ENCODE assay signal across 16 mouse cellular contexts in genomic region chr2:165600926-165601325, GRCm38 (mm10). TPM values are rescaled to one million over a fixed set of nuclear protein-coding genes. Genes with fewer than 3 reads are reported as not detected.
A peak's percentile ranks its signal among the peaks of the same experiment; 100 is the strongest.
DNase-seq lines count a peak whose midpoint lies in the region; ATAC-seq and TF ChIP-seq lines count a peak whose summit lies in the region.
"Had no signal": no experiment of that assay in that cellular context is flagged by ENCODE, and none has a peak within 500 bp of the region (broad histone marks: within the 10 kb centered on the region; RNA-seq: fewer than 3 reads in every experiment).

No protein-coding gene starts in this region.

- ATAC-seq in neural tube, embryonic 12.5 days (ENCODE audit: low FRiP score, low read depth): no peak
- ATAC-seq in limb, embryonic 14.5 days (ENCODE audit: low FRiP score, low read depth): 0 out of 2 replicates have a peak, but pooled peaks have one; percentile 14
- no peak for ATAC-seq in stomach, embryonic 16.5 days (ENCODE audit: insufficient read depth, low FRiP score)
- ATAC-seq: forebrain, embryonic 16.5 days had no signal

- WGBS in neural tube, embryonic 12.5 days: 50% methylated on average over 13 of the region's 13 CpGs
- 31% methylated on average over 13 of the region's 13 CpGs for WGBS in embryonic facial prominence, embryonic 10.5 days
- WGBS in limb, embryonic 14.5 days: 33% methylated on average over 13 of the region's 13 CpGs
- 31% methylated on average over 13 of the region's 13 CpGs for WGBS in stomach, embryonic 16.5 days

- H3K4me1 ChIP-seq in neural tube, embryonic 12.5 days: peaks cover 55% of the 10 kb centered on the region
- peaks cover 86% of the 10 kb centered on the region for H3K4me1 ChIP-seq in embryonic facial prominence, embryonic 10.5 days
- peaks cover 46% of the 10 kb centered on the region for H3K4me1 ChIP-seq in limb, embryonic 14.5 days (ENCODE audit: control insufficient read depth, insufficient read depth, low read length)
- peaks cover 3% of the 10 kb centered on the region; the same call in 1 of the 2 replicates for H3K4me1 ChIP-seq in stomach, embryonic 16.5 days (ENCODE audit: control insufficient read depth, insufficient read depth, low read length)
- H3K4me1 ChIP-seq: liver, embryonic 13.5 days had no signal

- no peaks in the 10 kb centered on the region for H3K9me3 ChIP-seq in neural tube, embryonic 12.5 days
- H3K9me3 ChIP-seq in embryonic facial prominence, embryonic 10.5 days: no peaks in the 10 kb centered on the region
- H3K9me3 ChIP-seq in limb, embryonic 14.5 days (ENCODE audit: control insufficient read depth, low read length): no peaks in the 10 kb centered on the region
- no peaks in the 10 kb centered on the region for H3K9me3 ChIP-seq in stomach, embryonic 16.5 days (replicated peaks; ENCODE audit: control insufficient read depth, low read length)
- H3K9me3 ChIP-seq: hindbrain, embryonic 13.5 days; liver, embryonic 13.5 days; megakaryocyte, embryonic 14.5 days had no signal

- H3K27ac ChIP-seq in neural tube, embryonic 12.5 days: no peak overlapping the region
- H3K27ac ChIP-seq in embryonic facial prominence, embryonic 10.5 days (replicated peaks): peak overlapping the region; percentile 49
- 0 out of 2 replicates have a peak overlapping the region, but pooled peaks have one; percentile 10 for H3K27ac ChIP-seq in limb, embryonic 14.5 days (replicated peaks; ENCODE audit: low read depth, low read length)
- peak overlapping the region; percentile 53; the same call in 1 of the 2 replicates for H3K27ac ChIP-seq in stomach, embryonic 16.5 days (ENCODE audit: low read length)
- H3K27ac ChIP-seq: hindbrain, embryonic 13.5 days; liver, embryonic 13.5 days had no signal

- no peak overlapping the region for H3K9ac ChIP-seq in neural tube, embryonic 12.5 days
- H3K9ac ChIP-seq in limb, embryonic 14.5 days (ENCODE audit: low read depth, low read length, severe bottlenecking): no peak overlapping the region
- no peak overlapping the region for H3K9ac ChIP-seq in stomach, embryonic 16.5 days (ENCODE audit: low read length)
- H3K9ac ChIP-seq: hindbrain, embryonic 13.5 days; liver, embryonic 13.5 days had no signal

- H3K4me2 ChIP-seq in neural tube, embryonic 12.5 days (replicated peaks): peak overlapping the region; percentile 25
- no peak overlapping the region; the same call in 1 of the 2 replicates for H3K4me2 ChIP-seq in limb, embryonic 14.5 days (replicated peaks; ENCODE audit: low read depth, low read length, severe bottlenecking)
- H3K4me2 ChIP-seq in stomach, embryonic 16.5 days (ENCODE audit: low read depth, low read length): no peak overlapping the region
- H3K4me2 ChIP-seq: hindbrain, embryonic 13.5 days; liver, embryonic 13.5 days had no signal

- no peak overlapping the region for H3K4me3 ChIP-seq in neural tube, embryonic 12.5 days
- H3K4me3 ChIP-seq in embryonic facial prominence, embryonic 10.5 days: peak overlapping the region; percentile 19; the same call in 1 of the 2 replicates
- no peak overlapping the region for H3K4me3 ChIP-seq in limb, embryonic 14.5 days (replicated peaks; ENCODE audit: low read length)
- no peak overlapping the region for H3K4me3 ChIP-seq in stomach, embryonic 16.5 days (replicated peaks; ENCODE audit: low read length)
- H3K4me3 ChIP-seq: hindbrain, embryonic 13.5 days; liver, embryonic 13.5 days; megakaryocyte, embryonic 14.5 days had no signal

- no peaks in the 10 kb centered on the region for H3K36me3 ChIP-seq in neural tube, embryonic 12.5 days
- H3K36me3 ChIP-seq in embryonic facial prominence, embryonic 10.5 days (replicated peaks): no peaks in the 10 kb centered on the region
- no peaks in the 10 kb centered on the region for H3K36me3 ChIP-seq in limb, embryonic 14.5 days (ENCODE audit: control insufficient read depth, insufficient read depth, low read length)
- H3K36me3 ChIP-seq in stomach, embryonic 16.5 days (ENCODE audit: control insufficient read depth, insufficient read depth, low read length): no peaks in the 10 kb centered on the region
- H3K36me3 ChIP-seq: hindbrain, embryonic 13.5 days; liver, embryonic 13.5 days had no signal

- TF ChIP-seq POLR2A in limb, embryonic 14.5 days (IDR thresholded peaks at IDR 0.05; ENCODE audit: borderline replicate concordance, extremely low read depth, insufficient read depth, insufficient read length): no peak

- no peaks in the 10 kb centered on the region for H3K27me3 ChIP-seq in neural tube, embryonic 12.5 days (replicated peaks)
- H3K27me3 ChIP-seq in embryonic facial prominence, embryonic 10.5 days (replicated peaks; ENCODE audit: low read depth, poor library complexity, severe bottlenecking): peaks cover 29% of the 10 kb centered on the region
- peaks cover 21% of the 10 kb centered on the region for H3K27me3 ChIP-seq in limb, embryonic 14.5 days (ENCODE audit: control insufficient read depth, insufficient read depth, low read length)
- 0 out of 2 replicates have a peak, but pooled peaks cover 3% of the 10 kb centered on the region for H3K27me3 ChIP-seq in stomach, embryonic 16.5 days (ENCODE audit: control insufficient read depth, insufficient read depth, low read length)

- no peak for DNase-seq in neural tube, embryonic 10.5 days (ENCODE audit: extremely low spot score, low spot score)
- peak; percentile 51 for DNase-seq in embryonic facial prominence, embryonic 10.5 days (ENCODE audit: low spot score)
- DNase-seq in limb, embryonic 14.5 days (ENCODE audit: low spot score): peak; percentile 36
- DNase-seq in layer of hippocampus, postnatal 36 days: no peak
- no peak for DNase-seq in kidney, postnatal 4 days
- no peak for DNase-seq in adrenal gland, adult (ENCODE audit: inconsistent age in 2 of 2, low spot score in 1 of 2)
- DNase-seq: cerebellum, adult 8-10 months; gastrocnemius, postnatal 14 days; kidney, adult 2 months; liver, embryonic 13.5 days; thymus, postnatal 14 days had no signal

RNA-seq across cellular contexts. Expression of gene Eya2, which starts 6.1 kb away (rescaled TPM):
- 23.8 and 36.7 TPM in 2 replicates for polyA plus RNA-seq in neural tube, embryonic 12.5 days (2016; fragmentation: Nextera tagmentation; extraction: Ambion mirVana)
- polyA plus RNA-seq in embryonic facial prominence, embryonic 10.5 days (2016; fragmentation: Nextera tagmentation; extraction: Ambion mirVana): 38.6 and 41.9 TPM in 2 replicates
- 32.6 and 48.5 TPM in 2 replicates for polyA plus RNA-seq in limb, embryonic 14.5 days (2012; rRNA removed)
- polyA plus RNA-seq in limb, embryonic 14.5 days (2014; fragmentation: Nextera tagmentation; extraction: Ambion mirVana): 18.8 and 22.4 TPM in 2 replicates
- polyA plus RNA-seq in stomach, embryonic 16.5 days (2015; fragmentation: Nextera tagmentation; extraction: Ambion mirVana): 7.8 and 14.3 TPM in 2 replicates
- 1 to 10 TPM; 2.5 to 3.2 TPM for total RNA-seq in layer of hippocampus, postnatal 36 days (2021)

Comparison
In these comparisons a context has a peak if more than half of its experiments do, and no peak if none do; other contexts are left out.
1. DNase-seq: peak in embryonic facial prominence, embryonic 10.5 days (single experiment) and limb, embryonic 14.5 days (single experiment); none in neural tube, embryonic 10.5 days (single experiment), layer of hippocampus, postnatal 36 days (0 of 2), kidney, postnatal 4 days (0 of 2) and adrenal gland, adult (0 of 2).